Mouse (Mus musculus): Measurements from ENCODE around the gene Olfr1404.
"Not testable (repeated sequence)": the region's sequence is repeated elsewhere in the genome, so short reads cannot be mapped to it uniquely, and the experiment has no call there.

Olfr1404 gene

GRCm38 (mm10) chr1:173212092-173212491 is at the start of gene Olfr1404:
Gene Olfr1404, plus strand, starts transcription at chr1:173212392.
- in situ Hi-C loops (cut with MboI, MseI), result no loop called here

- in situ Hi-C loops (cut with MboI, MseI), result no loop called here
Observed at GRCm38 (mm10) chr1:173174154-173174842, 37.9 kb upstream of the Olfr1404 start.

- in situ Hi-C loops (cut with MboI, MseI), result no loop called here
Observed at GRCm38 (mm10) chr1:173190540-173190939, 21.7 kb upstream of the Olfr1404 start, which contains the start of gene Olfr1406. Gene Olfr1406, minus strand, starts transcription at chr1:173190640.

- in situ Hi-C loops (cut with MboI, MseI), result no loop called here
Observed at GRCm38 (mm10) chr1:173192059-173192458, 20.1 kb upstream of the Olfr1404 start.

GRCm38 (mm10) chr1:173196359-173196758 is 15.8 kb upstream of the Olfr1404 start:
- in situ Hi-C loops (cut with MboI, MseI), result no loop called here

GRCm38 (mm10) chr1:173197508-173197907 is 14.7 kb upstream of the Olfr1404 start, which contains the start of gene Olfr218:
Gene Olfr218, plus strand, starts transcription at chr1:173197808.
- in situ Hi-C loops (cut with MboI, MseI), result no loop called here

- in situ Hi-C loops (cut with MboI, MseI), result no loop called here
Observed at GRCm38 (mm10) chr1:173216481-173216880, 4.3 kb downstream of the Olfr1404 start.

GRCm38 (mm10) chr1:173227081-173227480 is 14.9 kb downstream of the Olfr1404 start, which contains the start of gene Fcer1a:
Gene Fcer1a, minus strand, starts transcription at chr1:173227214.
- in situ Hi-C loops (cut with MboI, MseI), result no loop called here

GRCm38 (mm10) chr1:173237004-173237403 is 24.8 kb downstream of the Olfr1404 start:
- in situ Hi-C loops (cut with MboI, MseI), result not testable (repeated sequence)

GRCm38 (mm10) chr1:173249888-173250287 is 37.7 kb downstream of the Olfr1404 start:
- in situ Hi-C loops (cut with MboI, MseI), result no loop called here

GRCm38 (mm10) chr1:173265701-173266100 is 53.5 kb downstream of the Olfr1404 start, which contains the start of gene Olfr418:
Gene Olfr418, plus strand, starts transcription at chr1:173266001.
- in situ Hi-C loops (cut with MboI, MseI), result no loop called here

Measured in regulatory T cell (primary cell).